Mouse (Mus musculus): Measurements from ENCODE around the gene Cdkl2. TPM values are rescaled to one million over a fixed set of nuclear protein-coding genes. Genes with fewer than 3 reads are reported as not detected.
A peak's percentile ranks its signal among the peaks of the same experiment; 100 is the strongest.

Cdkl2 gene
- 1 to 10 TPM; 3.7 to 4.1 TPM for total RNA-seq (2021)
- long read RNA-seq, experiment 1, full-length matches to known transcripts, result 1 of 3 reads
- long read RNA-seq, experiment 1, partial matches to known transcripts, result 0 of 3 reads
- long read RNA-seq, experiment 1, other reads (novel, unspliced or antisense), result 2 of 3 reads
- long read RNA-seq, experiment 2, partial matches to known transcripts, result 0 of 1 reads
- long read RNA-seq, experiment 2, other reads (novel, unspliced or antisense), result 1 of 1 reads

DNA sequence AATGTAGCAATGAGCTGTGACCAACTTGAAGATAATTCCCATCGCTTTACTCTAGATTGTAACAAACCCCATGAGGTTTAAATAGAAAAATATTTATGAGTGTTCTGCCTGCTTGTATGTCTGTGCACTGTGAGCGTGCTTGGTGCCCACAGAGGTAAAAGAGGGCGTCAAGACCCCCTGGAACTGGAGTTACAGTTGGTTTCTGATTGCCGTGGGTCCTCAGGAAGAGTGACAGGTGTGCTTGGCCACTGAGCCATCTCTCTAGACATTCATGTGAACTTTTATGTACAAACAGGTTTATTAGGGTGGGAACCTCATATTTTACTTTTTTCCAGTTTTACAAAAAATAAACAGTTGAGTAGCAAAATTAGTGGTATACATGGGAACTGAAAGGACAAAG lies at the start of gene Cdkl2:
Gene Cdkl2 (minus strand): TSS at position 101 of the 400 bp plus-strand sequence.
- DNase-seq, result no peak

DNA sequence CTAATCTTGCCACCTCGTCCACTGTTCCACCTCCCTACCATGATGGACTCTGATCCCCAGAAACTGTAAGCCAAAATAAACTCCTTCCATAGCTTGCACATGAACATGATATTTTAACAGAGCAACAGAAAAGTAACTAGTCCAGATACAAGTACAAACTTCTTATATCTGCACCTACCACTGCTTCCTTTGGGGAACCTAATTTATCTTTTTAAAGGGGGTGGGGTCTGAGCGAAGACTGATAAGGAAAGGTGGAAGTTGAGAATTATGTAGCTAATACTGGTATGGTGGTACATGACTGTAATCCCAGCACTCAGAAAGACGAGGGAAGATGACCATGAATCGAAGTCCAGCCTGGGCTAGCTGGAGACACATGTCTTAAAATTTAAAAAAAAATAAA lies 43.8 kb upstream of the Cdkl2 start:
- DNase-seq, result no peak

GRCm38 (mm10) chr5:92085821-92086550 lies 42.3 kb upstream of the Cdkl2 start:
- no peak for DNase-seq

DNA sequence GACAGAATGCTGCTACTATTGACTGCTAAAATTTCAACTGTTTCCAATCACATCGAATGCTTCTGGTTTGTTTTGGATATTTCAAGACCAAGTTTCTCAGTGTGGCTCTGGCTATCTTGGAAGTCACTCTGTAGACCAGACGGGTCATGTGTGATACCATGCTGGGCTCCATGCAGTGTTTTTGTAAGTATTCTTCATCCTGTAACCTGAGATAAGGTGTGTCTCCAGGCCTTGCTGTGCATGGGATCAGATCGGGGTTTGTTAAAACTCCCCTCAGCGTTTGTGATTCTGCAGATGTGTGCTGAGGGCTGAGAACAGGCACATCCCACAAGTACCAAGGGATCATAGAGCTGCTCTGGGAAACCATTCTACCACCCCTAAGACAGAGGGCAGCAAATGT lies 41.6 kb upstream of the Cdkl2 start:
- no peak for DNase-seq

- peak; percentile 98 for DNase-seq
These were observed 39.8 kb upstream of the Cdkl2 start, which contains the start of gene G3bp2 for GRCm38 (mm10) chr5:92083417-92084038. Gene G3bp2 (minus strand): TSS chr5:92083719.

DNA sequence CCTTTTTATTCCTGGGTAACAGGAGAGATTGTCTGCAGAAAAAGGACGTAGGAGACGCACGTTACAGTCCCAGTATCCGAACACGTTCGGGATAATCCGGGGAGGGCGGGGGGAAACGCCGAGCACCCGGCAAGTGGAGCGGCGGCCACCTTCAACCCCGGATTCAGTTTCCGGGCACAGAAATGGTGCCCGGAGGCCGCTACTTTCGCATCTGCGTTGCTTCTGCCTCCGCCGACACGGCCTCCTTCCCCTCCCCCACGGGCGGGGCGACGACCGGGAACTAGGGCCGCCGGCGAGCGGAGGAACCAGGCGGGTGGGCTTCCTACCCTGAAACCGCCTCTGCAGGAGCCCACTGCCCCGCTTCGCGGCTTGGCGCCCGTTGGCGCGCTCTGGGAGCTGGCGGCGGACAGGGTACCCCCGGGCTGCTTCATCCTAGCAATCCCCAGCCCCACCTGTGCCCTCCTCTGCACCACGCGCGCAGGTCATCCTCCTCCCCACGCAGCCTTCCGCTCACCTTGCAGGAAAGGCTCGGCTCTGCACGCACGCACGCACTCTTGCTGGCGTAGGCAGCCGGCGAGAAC lies 39.2 kb upstream of the Cdkl2 start:
- peak; percentile 69 for DNase-seq

DNA sequence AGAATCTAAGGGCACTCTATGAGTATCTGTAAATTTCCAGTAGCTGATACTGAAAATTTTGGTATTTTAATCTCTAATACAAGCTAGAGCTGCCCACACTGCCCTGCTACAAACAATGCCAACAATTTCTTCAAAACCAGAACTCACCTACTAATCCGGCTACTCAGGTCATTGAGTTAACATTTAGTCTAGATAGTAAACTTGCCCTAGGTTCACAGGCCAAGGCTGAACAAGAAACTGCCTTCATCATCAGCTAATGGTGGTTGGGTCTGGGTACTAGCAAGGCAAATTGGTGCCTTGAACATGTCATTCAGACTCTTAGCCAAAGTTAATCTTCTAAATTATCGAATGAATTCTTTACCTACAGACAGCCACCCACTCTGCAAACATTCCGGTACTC lies 37.6 kb upstream of the Cdkl2 start:
- no peak for DNase-seq

DNA sequence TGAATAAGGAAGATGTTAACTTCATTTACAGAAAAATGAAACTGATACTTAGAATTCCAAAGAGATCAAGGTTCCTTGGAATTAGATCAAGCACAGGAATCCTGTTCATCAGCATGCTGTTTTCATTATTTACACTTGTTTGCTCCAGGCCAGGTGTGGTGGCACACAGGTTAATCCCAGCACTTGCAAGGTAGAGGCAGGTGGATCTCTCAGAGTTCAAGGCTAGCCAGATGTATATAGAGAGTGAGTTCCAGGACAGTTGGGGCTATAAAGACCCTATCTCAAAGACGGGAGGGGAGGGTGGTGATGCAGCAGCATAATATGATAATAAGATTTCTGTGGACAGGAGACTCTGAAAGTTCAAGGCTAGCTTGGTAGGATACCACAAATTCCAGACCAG lies 36.7 kb upstream of the Cdkl2 start:
- no peak for DNase-seq

- no peak for DNase-seq
These were observed 35.6 kb upstream of the Cdkl2 start for GRCm38 (mm10) chr5:92079304-92079703.

DNA sequence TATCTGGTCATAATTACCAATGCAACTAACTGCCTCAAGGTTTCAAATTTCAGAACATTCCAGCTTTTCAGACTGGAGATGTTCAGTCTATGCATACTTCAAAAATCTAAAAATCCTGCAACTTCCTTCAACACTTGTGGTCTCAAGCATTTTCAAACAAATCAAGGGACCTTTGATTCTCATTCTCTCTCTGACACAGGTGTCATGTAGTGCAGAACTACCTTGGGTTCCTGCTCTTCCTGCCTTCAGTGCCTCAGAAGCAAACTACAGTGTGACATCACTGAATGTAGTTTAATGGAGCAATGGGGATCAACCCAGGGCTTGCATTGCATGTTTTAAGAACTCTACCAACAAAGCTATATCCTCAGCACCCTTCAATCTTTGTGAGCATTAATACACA lies 35.1 kb upstream of the Cdkl2 start:
- no peak for DNase-seq

DNA sequence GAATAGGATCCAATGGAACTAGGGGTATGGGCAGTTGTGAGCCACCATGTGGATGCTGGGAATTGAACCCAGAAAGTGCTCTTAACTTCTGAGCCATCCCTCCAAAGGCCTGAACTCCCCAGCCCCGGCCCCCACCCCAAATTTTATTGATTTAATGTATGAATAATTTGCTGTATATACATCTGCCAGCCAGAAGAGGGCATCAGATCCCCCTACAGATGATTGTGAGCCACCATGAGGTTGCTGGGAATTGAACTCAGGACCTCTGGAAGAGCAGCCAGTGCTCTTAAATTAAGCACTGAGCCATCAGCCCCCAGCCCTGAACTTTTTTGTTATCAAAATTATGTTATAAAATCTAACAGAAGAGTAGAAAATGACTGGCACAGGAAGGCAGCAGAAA lies 32.6 kb upstream of the Cdkl2 start:
- DNase-seq, result no peak

- no peak for DNase-seq
These were observed 30.4 kb upstream of the Cdkl2 start for GRCm38 (mm10) chr5:92074061-92074460.

DNA sequence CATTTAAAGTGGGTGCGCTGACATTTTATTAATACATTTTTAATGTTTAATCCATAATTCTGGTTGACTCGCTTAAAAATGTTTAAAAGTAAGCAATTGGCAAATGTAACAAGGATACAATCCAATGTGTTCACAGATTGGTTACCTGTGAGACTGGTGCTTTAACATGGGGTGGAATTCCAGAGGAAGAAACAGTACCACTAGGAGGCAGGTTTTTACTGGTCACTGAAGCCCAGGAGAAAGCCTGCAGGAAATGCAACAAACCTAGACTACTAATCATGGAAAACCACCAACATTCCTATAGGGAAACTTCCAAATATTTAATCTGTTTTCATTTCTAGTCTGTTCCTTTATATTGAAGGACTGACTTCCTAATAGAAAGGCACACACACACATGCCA lies 19.5 kb upstream of the Cdkl2 start:
- no peak for DNase-seq

DNA sequence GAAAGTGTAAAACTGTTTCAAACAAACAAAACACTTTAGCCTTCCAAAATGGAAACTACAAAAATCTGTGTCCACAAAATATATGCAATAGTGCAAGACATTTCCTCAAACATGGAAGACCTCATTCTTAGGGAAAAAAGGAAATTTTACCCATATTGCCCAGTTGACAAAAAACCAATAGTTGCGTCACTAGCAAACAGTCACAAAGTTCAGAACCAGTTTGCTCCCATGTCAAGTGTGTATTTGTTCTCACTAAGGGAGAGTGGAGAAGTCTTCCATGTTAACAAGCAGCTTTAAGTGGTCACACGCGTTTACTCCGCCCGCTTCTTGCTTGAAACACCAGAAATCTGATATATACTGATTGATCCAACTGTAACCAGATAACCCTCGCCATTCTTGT lies 9.2 kb upstream of the Cdkl2 start:
- no peak for DNase-seq

GRCm38 (mm10) chr5:92050419-92050818 lies 6.7 kb upstream of the Cdkl2 start:
- no peak for DNase-seq

DNA sequence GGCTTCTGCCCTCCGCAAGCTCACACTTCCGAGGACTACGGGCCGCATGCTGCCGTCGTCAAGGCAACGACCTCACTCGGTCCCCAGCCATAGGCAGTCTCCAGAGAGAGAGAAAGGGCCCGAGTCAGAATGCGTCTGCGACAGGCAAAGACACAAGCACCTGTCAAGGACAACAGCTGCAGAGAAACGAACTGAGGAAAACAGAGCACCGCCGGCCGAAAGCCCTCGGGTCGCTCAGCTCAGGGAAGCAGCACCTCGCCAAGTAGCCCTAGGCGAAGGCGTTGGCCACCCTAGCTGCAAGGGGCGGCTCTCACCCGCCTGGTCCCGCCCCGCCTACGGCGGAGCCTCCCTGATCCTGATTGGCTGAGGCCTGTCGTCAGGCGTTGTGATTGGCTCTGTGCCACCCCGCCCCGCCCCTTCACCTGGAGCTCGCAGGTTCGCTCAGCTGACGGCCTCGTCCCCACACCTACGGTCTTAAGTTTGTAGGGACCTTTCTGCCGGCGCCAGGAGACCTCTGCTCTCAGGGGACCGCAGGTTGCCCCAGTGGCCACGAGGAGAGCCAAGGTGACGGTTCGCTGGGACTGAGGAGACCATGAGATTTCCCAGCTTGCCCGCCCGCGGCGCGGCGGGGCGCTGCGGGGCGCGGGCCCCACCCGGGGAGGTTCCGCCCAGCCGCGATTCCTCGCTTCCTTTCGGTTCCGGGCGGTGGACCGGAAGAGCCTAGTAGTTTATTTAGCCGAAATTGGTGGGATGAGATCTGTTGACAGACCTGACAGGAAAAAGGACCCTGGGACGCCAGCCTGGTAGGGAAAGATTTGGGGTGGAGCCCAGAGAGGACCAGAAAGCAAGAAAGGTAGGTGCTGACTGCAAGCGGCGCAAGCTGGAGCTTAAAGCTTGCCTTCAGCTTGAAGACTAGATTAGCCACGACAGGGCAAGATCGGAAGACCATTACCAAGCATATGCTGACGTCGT lies 1.0 kb downstream of the Cdkl2 start:
- DNase-seq, result peak; percentile 90

- DNase-seq, result no peak
These were observed 23.7 kb downstream of the Cdkl2 start for GRCm38 (mm10) chr5:92019960-92020359.

GRCm38 (mm10) chr5:92011756-92012155 lies 31.9 kb downstream of the Cdkl2 start:
- DNase-seq, result no peak

- DNase-seq, result no peak
These were observed 33.9 kb downstream of the Cdkl2 start for GRCm38 (mm10) chr5:92009827-92010226.

GRCm38 (mm10) chr5:92003011-92003410 lies 40.7 kb downstream of the Cdkl2 start:
- DNase-seq, result no peak

- DNase-seq, result no peak
These were observed 42.9 kb downstream of the Cdkl2 start for GRCm38 (mm10) chr5:92000770-92001169.

- DNase-seq, result no peak
These were observed 49.1 kb downstream of the Cdkl2 start for GRCm38 (mm10) chr5:91994546-91994945.
